Mouse (Mus musculus): ENCODE results near the gene Mtmr12.

GRCm38 (mm10) chr15:12307114-12307513 is 102.3 kb downstream of the Mtmr12 start:
- no peak for TF ChIP-seq CTCF (IDR thresholded peaks at IDR 0.05; ENCODE audit: low read depth)
- no peak for TF ChIP-seq EP300 (IDR thresholded peaks at IDR 0.05; ENCODE audit: low read depth)
